8 mouse cellular contexts compared by ENCODE assay signal in the genomic region with DNA sequence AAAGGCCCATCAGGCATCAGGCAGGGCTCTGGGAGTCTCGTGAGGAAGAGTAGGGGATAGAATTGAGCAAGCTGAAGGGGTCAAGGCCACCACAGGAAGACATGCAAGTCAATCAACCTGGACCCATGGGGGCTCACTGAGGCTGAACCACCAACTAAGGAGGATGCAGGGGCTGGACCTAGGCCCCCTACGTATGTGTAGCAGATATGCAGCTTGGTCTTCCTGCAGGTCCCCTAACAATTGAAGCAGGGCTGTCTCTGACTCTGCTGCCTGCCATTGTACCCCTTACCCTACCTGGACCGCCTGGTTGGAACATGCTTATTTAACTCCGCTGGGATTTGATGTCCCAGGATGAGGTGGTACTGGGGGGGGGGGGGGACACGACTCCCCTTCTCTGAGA. TPM values are rescaled to one million over a fixed set of nuclear protein-coding genes. Genes with fewer than 3 reads are reported as not detected.
DNase-seq lines count a peak whose midpoint lies in the region; ATAC-seq lines count a peak whose summit lies in the region.

No protein-coding gene starts in this region.

- WGBS in embryonic facial prominence, embryonic 12.5 days: 12% methylated on average over 4 of the region's 5 CpGs
- WGBS in intestine, embryonic 16.5 days: 10% methylated on average over 4 of the region's 5 CpGs
- WGBS in neural tube, embryonic 15.5 days: 17% methylated on average over 4 of the region's 5 CpGs

- H3K9ac ChIP-seq in embryonic facial prominence, embryonic 12.5 days: peak overlapping the region; percentile 78
- peak overlapping the region; percentile 82 for H3K9ac ChIP-seq in intestine, embryonic 16.5 days (ENCODE audit: low read depth, low read length)
- H3K9ac ChIP-seq in neural tube, embryonic 15.5 days (replicated peaks): peak overlapping the region; percentile 74

- peak overlapping the region; percentile 76; the same call in 1 of the 2 replicates for H3K27ac ChIP-seq in embryonic facial prominence, embryonic 12.5 days
- no peak overlapping the region for H3K27ac ChIP-seq in intestine, embryonic 16.5 days (ENCODE audit: low read length)
- H3K27ac ChIP-seq in neural tube, embryonic 15.5 days (replicated peaks): no peak overlapping the region

- H3K4me3 ChIP-seq in megakaryocyte, embryonic 14.5 days (replicated peaks): peak overlapping the region; percentile 97
- H3K4me3 ChIP-seq in embryonic facial prominence, embryonic 12.5 days: peak overlapping the region; percentile 80
- peak overlapping the region; percentile 85 for H3K4me3 ChIP-seq in intestine, embryonic 16.5 days (ENCODE audit: low read length)
- H3K4me3 ChIP-seq in neural tube, embryonic 15.5 days (replicated peaks): peak overlapping the region; percentile 72

- H3K4me1 ChIP-seq in megakaryocyte, embryonic 14.5 days: peaks cover 12% of the 10 kb centered on the region
- peaks cover 8% of the 10 kb centered on the region for H3K4me1 ChIP-seq in embryonic facial prominence, embryonic 12.5 days
- peaks cover 8% of the 10 kb centered on the region for H3K4me1 ChIP-seq in intestine, embryonic 16.5 days (ENCODE audit: control insufficient read depth, insufficient read depth, low read length)
- peaks cover 18% of the 10 kb centered on the region for H3K4me1 ChIP-seq in neural tube, embryonic 15.5 days

- peaks cover 32% of the 10 kb centered on the region for H3K36me3 ChIP-seq in megakaryocyte, embryonic 14.5 days (replicated peaks; ENCODE audit: low read length)
- peaks cover 23% of the 10 kb centered on the region for H3K36me3 ChIP-seq in embryonic facial prominence, embryonic 12.5 days
- 0 out of 2 replicates have a peak, but pooled peaks cover 9% of the 10 kb centered on the region for H3K36me3 ChIP-seq in intestine, embryonic 16.5 days (ENCODE audit: control insufficient read depth, insufficient read depth, low read length)
- H3K36me3 ChIP-seq in neural tube, embryonic 15.5 days: no peaks in the 10 kb centered on the region

- H3K4me2 ChIP-seq in embryonic facial prominence, embryonic 12.5 days (replicated peaks): peak overlapping the region; percentile 84
- H3K4me2 ChIP-seq in intestine, embryonic 16.5 days (ENCODE audit: low read depth, low read length): peak overlapping the region; percentile 76
- peak overlapping the region; percentile 79 for H3K4me2 ChIP-seq in neural tube, embryonic 15.5 days

- peaks cover 4% of the 10 kb centered on the region for H3K27me3 ChIP-seq in megakaryocyte, embryonic 14.5 days (replicated peaks)
- no peaks in the 10 kb centered on the region for H3K27me3 ChIP-seq in embryonic facial prominence, embryonic 12.5 days
- H3K27me3 ChIP-seq in intestine, embryonic 16.5 days (replicated peaks; ENCODE audit: control insufficient read depth, insufficient read depth, low read length): no peaks in the 10 kb centered on the region
- H3K27me3 ChIP-seq in neural tube, embryonic 15.5 days (replicated peaks): no peaks in the 10 kb centered on the region

- DNase-seq in T-cell, adult 2 months (ENCODE audit: low spot score): no peak
- no peak for DNase-seq in urinary bladder, adult 2 months (ENCODE audit: low spot score)
- DNase-seq in natural killer cell, adult 2 months (ENCODE audit: low spot score in 2 of 2): no peak

- ATAC-seq in megakaryocyte, adult 5-6 weeks (ENCODE audit: poor library complexity, severe bottlenecking): no peak
- ATAC-seq in embryonic facial prominence, embryonic 12.5 days (ENCODE audit: insufficient number of reproducible peaks, insufficient read depth, low FRiP score, low TSS enrichment): no peak
- no peak for ATAC-seq in intestine, embryonic 16.5 days
- 0 out of 2 replicates have a peak, but pooled peaks have one; percentile 11 for ATAC-seq in neural tube, embryonic 15.5 days (ENCODE audit: low FRiP score)

- no peaks in the 10 kb centered on the region for H3K9me3 ChIP-seq in megakaryocyte, embryonic 14.5 days
- no peaks in the 10 kb centered on the region for H3K9me3 ChIP-seq in embryonic facial prominence, embryonic 12.5 days
- H3K9me3 ChIP-seq in intestine, embryonic 16.5 days (ENCODE audit: control insufficient read depth, low read length): no peaks in the 10 kb centered on the region
- no peaks in the 10 kb centered on the region for H3K9me3 ChIP-seq in neural tube, embryonic 15.5 days (replicated peaks)

RNA-seq across cellular contexts. Expression of gene Spdl1, which starts 0.8 kb away (rescaled TPM):
- polyA plus RNA-seq in megakaryocyte, embryonic 14.5 days (2012; ENCODE audit: insufficient read depth, low replicate concordance): 1.7 TPM in 1 of 2 replicates, not detected in the other
- total RNA-seq in megakaryocyte, adult 5-6 weeks (2015): 18.7 and 25.8 TPM in 2 replicates
- total RNA-seq in megakaryocyte, adult 5-6 weeks (2017): 30.3 and 35.6 TPM in 2 replicates
- 23.9 and 24.6 TPM in 2 replicates for polyA plus RNA-seq in embryonic facial prominence, embryonic 12.5 days (2016; fragmentation: Nextera tagmentation; extraction: Ambion mirVana)
- 14.8 and 16.5 TPM in 2 replicates for polyA plus RNA-seq in intestine, embryonic 16.5 days (2015; fragmentation: Nextera tagmentation; extraction: Ambion mirVana)
- 2.3 and 7.0 TPM in 2 replicates for polyA plus RNA-seq in neural tube, embryonic 15.5 days (2015; fragmentation: Nextera tagmentation; extraction: Ambion mirVana)
- polyA plus RNA-seq in urinary bladder, adult 2 months (2012; rRNA removed): 1.2 and 1.3 TPM in 2 replicates

RNA-seq across cellular contexts. Expression of gene Dock2, which starts 49.0 kb away (rescaled TPM):
- polyA plus RNA-seq in megakaryocyte, embryonic 14.5 days (2012; ENCODE audit: insufficient read depth, low replicate concordance): 4.7 and 15.1 TPM in 2 replicates
- total RNA-seq in megakaryocyte, adult 5-6 weeks (2015): 153 and 160 TPM in 2 replicates
- total RNA-seq in megakaryocyte, adult 5-6 weeks (2017): 218 and 238 TPM in 2 replicates
- 0.91 and 1.0 TPM in 2 replicates for polyA plus RNA-seq in embryonic facial prominence, embryonic 12.5 days (2016; fragmentation: Nextera tagmentation; extraction: Ambion mirVana)
- polyA plus RNA-seq in intestine, embryonic 16.5 days (2015; fragmentation: Nextera tagmentation; extraction: Ambion mirVana): 1.4 and 1.6 TPM in 2 replicates
- 1.0 and 4.3 TPM in 2 replicates for polyA plus RNA-seq in neural tube, embryonic 15.5 days (2015; fragmentation: Nextera tagmentation; extraction: Ambion mirVana)
- polyA plus RNA-seq in urinary bladder, adult 2 months (2012; rRNA removed): 2.4 and 3.7 TPM in 2 replicates
